Mouse (Mus musculus): ENCODE results near the gene Yeats2.
"Not testable (repeated sequence)": the region's sequence is repeated elsewhere in the genome, so short reads cannot be mapped to it uniquely, and the experiment has no call there.

Yeats2 gene

GRCm38 (mm10) chr16:20140772-20141531 lies at the start of gene Yeats2:
TSS of gene Yeats2 (plus strand) at chr16:20141063.
- DNase-seq (ENCODE audit: low read depth, low spot score): peak; percentile 62

DNA sequence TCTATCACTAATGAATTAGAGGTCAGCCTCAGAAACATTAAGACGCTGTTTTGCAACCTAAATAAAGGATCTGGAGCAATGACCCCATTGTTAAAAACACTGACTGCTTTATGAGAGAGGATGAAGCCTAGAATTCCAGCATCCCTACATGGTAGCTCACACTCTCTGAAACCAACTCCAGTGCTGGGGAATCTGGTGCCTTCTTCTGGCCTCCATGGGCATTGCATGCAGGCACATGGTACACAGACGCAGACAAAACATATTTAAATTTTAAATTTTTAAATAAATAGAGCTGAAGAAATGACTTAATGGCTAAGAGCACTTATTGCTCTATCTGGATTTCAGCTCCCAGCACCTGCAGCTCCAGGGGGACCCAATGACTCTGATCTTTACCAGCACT lies 44.9 kb upstream of the Yeats2 start:
- DNase-seq (ENCODE audit: low read depth, low spot score): no peak

DNA sequence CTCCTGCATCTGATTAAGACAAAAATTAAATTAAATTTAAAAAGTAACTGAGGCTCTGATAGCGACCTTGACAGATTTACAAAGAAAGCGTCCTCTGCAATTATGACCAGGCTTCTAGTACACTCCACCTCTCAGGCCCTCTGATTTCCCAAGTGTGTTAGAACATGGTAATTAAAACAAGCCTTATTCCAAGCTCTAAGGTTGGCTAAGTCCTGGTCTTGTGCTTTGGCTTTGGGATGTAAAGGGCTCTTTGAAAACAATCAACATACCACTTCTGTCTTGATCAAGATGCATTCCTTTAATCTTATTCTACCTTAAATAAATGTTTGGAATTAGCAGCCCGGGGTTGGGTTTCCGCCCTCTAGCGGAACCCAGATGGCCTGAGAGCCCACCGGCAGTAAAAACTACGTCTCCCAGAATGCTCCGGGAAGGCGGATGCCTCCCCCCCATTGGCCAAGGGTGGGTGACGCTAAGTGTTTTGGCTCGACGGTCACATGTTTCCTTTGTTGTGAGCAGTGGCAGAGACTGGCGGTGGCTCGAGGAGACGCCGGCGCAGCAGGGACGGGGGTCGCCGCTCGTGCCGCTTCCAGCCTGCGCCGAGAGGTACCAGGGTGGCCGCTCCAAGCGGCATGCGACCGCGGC lies 43.7 kb upstream of the Yeats2 start, which contains the start of gene Klhl24:
Klhl24 (plus strand) TSS at position 474 of the 642 bp plus-strand sequence.
- peak; percentile 84 for DNase-seq (ENCODE audit: low read depth, low spot score)

DNA sequence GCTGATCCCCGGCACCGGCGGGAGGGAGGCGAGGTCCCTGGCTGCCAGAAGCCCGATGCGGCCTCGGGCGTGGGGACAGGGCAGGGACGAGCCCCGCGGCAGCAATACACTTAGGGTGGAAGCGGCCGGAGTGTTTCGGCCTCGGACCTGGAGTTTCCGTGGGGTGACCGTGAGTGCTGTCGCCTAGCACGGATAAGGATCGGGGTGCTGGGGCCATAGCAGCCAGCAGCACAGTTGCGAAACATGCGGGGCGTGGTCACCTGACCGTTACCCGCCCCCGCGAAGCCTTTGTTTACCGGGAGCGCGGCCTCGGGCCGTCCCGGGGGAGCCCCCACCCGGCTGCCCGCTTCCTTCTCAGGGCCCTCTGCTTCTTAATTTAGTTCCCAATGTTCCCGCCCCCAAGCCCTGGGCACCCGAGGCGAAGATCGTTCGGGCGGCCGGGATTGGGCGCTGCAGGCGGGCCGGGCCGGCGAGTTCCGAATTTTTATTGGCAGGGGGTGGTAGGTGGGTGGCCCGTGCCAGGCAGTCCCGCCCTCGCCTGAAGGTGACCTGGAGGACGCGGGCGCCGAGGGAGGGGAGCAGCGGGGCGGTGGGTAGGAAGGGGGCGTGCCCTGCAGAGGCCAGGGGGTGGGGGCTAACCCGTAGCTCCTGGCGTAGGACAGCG lies 43.0 kb upstream of the Yeats2 start:
- peak; percentile 40 for DNase-seq (ENCODE audit: low read depth, low spot score)

DNA sequence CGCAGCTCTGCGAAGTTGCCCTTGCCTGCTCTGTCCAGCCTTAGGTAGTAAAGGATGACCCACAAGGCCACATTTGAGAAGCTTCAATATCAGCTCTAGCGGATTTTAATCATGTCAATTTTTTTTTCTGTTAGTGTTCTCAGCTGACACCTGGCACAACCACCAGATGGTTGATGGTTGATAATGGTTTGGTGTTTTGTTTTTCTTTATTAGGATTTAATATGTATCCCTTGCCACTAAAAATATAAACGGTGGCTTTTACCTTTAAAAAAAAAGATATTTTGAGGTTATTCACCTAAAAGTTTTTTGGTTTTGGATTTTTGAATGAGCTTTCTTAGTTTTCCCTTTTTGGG lies 42.5 kb upstream of the Yeats2 start:
- no peak for DNase-seq (ENCODE audit: low read depth, low spot score)

- no peak for DNase-seq (ENCODE audit: low read depth, low spot score)
Measured at GRCm38 (mm10) chr16:20098866-20099629, 41.8 kb upstream of the Yeats2 start.

- DNase-seq (ENCODE audit: low read depth, low spot score): no peak
Measured at GRCm38 (mm10) chr16:20106996-20107395, 33.9 kb upstream of the Yeats2 start.

DNA sequence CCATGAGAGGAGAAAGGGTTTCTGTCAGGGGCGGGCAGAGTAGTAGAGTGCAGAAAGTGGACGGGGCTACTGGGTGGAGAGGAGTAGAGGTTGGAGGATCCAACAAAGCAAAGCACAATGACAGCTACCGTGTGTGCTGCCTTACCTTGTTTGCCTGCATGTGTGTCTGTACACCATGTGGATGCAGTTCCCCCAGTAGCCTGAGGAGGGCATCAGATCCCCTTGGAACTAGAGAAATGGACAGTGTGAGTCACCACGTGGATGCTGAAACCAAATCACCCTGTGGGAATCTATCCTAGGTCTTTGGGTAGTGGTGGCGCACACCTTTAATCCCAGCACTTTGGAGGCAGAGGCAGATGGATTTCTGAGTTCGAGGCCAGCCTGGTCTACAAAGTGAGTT lies 31.9 kb upstream of the Yeats2 start:
- no peak for DNase-seq (ENCODE audit: low read depth, low spot score)

DNA sequence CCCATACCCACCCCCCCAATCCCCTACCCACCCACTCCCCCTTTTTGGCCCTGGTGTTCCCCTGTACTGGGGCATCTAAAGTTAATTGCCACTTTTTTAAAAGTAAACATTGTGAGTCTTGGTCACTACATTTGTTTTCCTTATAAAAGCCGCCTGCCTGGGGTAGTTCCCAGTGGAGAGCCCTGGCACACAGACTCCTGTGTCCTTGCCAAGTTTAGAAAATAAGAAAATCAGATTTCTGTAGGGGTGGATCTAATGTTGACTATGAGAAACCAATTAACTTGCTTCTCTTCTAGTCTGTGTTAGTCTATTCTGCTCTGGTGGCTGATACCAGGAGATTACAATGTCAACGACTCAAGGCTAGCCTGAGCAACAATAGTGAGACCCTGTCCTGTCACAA lies 28.2 kb upstream of the Yeats2 start:
- DNase-seq (ENCODE audit: low read depth, low spot score): no peak

- no peak for DNase-seq (ENCODE audit: low read depth, low spot score)
Measured at GRCm38 (mm10) chr16:20116069-20116468, 24.8 kb upstream of the Yeats2 start.

- not testable (repeated sequence) for DNase-seq (ENCODE audit: low read depth, low spot score)
Measured at GRCm38 (mm10) chr16:20126319-20126883, 14.5 kb upstream of the Yeats2 start.

DNA sequence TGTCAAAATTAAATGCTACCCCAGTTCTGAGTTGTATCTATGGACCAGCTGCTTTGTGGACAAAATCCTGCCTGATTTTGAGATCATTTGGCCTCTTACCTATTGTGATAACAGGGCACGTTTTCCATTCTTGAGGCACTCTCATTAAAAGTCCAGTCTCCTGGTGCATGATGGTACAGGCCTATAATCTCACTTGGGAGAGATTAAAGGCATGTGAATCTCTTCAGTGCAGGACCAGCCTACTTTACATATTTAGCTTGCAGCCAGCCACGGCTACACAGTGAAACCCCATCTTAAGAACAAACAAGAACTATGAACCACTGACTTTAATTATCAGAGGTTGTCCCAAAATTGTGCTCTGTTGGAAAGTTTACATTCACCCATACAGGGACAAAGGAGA lies 10.5 kb upstream of the Yeats2 start:
- no peak for DNase-seq (ENCODE audit: low read depth, low spot score)

- no peak for DNase-seq (ENCODE audit: low read depth, low spot score)
Measured at GRCm38 (mm10) chr16:20144568-20144967, 3.7 kb downstream of the Yeats2 start.

- peak; percentile 30 for DNase-seq (ENCODE audit: low read depth, low spot score)
Measured at GRCm38 (mm10) chr16:20151991-20152390, 11.1 kb downstream of the Yeats2 start.

- DNase-seq (ENCODE audit: low read depth, low spot score): no peak
Measured at GRCm38 (mm10) chr16:20153742-20154141, 12.9 kb downstream of the Yeats2 start.

- no peak for DNase-seq (ENCODE audit: low read depth, low spot score)
Measured at GRCm38 (mm10) chr16:20160130-20160529, 19.3 kb downstream of the Yeats2 start.

GRCm38 (mm10) chr16:20169071-20169470 lies 28.2 kb downstream of the Yeats2 start:
- DNase-seq (ENCODE audit: low read depth, low spot score): no peak

DNA sequence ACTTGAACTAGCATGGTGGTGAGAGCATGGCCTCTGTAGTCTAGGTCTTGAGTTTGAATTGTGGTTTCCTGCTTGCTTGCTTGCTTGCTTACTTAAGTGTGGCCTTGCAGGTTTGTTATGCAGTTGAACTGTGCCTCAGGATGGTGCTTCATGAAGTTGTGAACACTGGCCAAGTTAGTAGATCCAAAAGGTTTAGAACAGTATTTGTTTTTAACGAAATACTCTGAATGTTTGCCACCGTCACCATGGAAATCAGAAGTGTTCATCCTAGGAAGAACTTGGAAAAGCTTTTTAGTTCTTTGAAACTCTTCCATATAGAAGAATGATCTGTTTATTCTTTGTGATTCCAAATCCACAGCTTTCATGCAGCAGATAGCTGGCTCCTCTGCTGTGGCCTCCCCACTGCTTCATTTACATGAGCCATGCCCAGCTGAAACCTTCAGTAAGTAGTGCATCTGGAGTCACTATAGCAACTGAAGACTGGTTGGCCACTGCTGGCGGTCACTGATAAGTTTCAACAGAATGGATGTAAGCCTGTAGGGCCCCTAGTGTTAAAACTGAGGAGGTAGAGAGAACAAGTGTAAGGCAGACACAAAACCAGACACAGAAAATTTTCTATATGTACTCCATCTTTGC lies 28.7 kb downstream of the Yeats2 start:
- DNase-seq (ENCODE audit: low read depth, low spot score): no peak

DNA sequence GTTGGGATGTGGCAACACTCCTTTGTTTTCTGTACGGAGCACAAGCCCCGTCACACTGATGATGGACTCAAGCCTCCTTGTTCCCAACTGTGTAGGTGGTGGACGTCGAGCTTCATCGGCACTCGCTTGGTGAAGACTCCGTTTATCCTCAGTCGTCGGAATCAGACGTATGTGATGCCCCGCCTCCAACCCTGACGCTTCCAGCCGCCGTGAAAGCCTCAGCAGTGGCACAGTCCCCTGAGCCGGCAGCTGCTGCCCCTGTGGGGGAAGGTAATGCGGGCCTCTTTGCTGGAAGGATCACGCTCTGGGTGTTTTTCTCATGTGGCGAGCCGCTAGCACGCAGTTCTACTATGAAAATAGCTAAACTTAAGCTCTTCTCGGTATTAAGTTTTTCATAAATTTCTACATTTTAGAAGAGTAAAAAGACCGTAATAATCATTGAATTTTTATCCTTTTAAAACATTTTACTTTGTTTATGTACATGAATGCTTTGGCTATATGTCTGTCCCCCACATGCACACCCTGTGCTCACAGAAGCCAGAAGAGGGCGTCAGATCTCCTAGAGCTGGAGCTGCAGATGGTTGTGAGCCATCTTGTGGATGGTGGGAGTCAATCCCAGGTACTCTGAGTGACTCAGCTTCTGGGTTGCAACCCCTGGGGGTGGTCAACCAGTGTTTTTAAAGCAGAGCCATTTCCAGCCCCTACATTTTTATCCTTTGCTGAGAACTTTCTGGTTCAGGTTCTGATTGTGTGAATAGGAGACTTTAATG lies 38.7 kb downstream of the Yeats2 start:
- no peak for DNase-seq (ENCODE audit: low read depth, low spot score)

- DNase-seq (ENCODE audit: low read depth, low spot score): peak; percentile 25
Measured at GRCm38 (mm10) chr16:20185368-20185767, 44.5 kb downstream of the Yeats2 start.
